Mouse (Mus musculus) testis, postnatal 14 days (tissue): ENCODE results near the gene Eif2b4.
A peak's percentile ranks its signal among the peaks of the same experiment; 100 is the strongest.

Experiments used
- DNase-seq: peaks from one replicate; pipeline ENCODE4 v3.0.0; 2021; ENCODE audit warnings: low spot score

Eif2b4 gene

DNA sequence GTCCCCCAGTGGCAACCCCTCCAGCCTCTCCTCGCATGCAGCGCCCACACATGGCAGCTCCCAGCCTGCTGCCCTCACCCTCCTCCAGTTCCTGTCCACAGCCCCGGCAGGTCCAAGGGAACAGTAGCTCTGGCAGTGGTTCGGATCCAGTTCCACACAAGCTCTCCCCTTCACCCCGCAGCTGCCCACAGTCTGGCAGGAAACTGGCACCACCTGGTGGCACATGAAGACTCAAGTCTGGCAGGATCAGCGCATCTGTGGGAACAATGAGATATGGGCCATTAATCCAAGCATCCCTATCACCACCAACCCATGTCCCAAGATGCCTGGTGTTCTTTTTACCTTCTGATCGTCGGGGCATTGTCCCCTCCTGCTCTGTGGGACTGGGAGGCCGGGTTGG lies 6.7 kb upstream of the Eif2b4 start:
- no peak for DNase-seq

DNA sequence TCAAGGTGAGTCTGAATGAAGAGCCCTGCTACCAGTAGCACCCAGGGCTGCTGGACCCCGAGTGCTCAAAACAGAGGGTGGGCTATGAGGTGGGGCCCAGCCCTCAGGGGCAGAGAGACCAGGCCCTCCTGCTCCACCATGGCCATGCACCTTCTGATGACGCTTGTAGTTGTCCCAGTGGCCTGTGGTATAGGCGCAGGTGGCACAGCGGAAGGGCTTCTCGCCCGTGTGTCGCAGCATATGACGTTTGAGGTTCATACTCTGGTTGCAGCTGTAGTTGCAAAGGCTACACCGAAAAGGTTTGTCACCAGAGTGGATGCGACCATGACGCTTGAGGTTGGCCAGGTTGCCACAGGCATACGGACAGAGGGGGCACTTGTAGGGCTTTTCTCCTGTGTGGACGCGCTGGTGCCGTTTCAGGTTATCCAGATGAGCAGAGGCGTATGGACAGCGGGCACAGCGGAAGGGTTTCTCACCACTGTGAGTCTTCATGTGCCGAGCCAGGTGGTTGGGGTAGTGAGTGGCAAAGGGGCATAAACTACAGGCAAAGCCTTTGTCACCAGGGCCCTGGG lies 6.2 kb upstream of the Eif2b4 start:
- no peak for DNase-seq

- no peak for DNase-seq
Observed at GRCm38 (mm10) chr5:31198616-31199320, 5.5 kb upstream of the Eif2b4 start.

DNA sequence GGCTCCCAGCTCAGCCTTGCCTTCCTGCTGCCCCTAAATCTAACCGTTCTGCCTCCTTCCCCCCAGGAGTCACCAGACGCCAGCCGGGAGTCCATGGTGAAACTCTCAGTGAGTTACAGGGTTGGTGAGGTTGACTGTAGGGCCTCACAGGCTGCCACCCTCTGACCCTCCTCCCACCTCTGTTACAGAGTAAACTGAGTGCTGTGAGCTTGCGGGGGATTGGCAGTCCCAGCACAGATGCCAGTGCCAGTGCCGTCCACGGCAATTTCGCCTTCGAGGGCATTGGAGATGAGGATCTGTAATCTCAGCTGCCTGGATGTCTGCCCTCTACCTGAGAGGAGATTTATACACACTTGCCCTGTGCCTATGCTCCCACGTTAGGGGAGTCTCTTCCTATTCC lies 4.9 kb upstream of the Eif2b4 start:
- no peak for DNase-seq

GRCm38 (mm10) chr5:31197072-31197471 lies 3.8 kb upstream of the Eif2b4 start:
- no peak for DNase-seq

GRCm38 (mm10) chr5:31196207-31196606 lies 3.0 kb upstream of the Eif2b4 start:
- DNase-seq, result no peak

- no peak for DNase-seq
Observed at GRCm38 (mm10) chr5:31195671-31196070, 2.4 kb upstream of the Eif2b4 start.

- DNase-seq, result no peak
Observed at GRCm38 (mm10) chr5:31194486-31195485, 1.6 kb upstream of the Eif2b4 start.

- no peak for DNase-seq
Observed at GRCm38 (mm10) chr5:31193631-31194281, 526 bp upstream of the Eif2b4 start.

- DNase-seq, result peak; percentile 85
Observed at GRCm38 (mm10) chr5:31192045-31192938, 938 bp downstream of the Eif2b4 start.

DNA sequence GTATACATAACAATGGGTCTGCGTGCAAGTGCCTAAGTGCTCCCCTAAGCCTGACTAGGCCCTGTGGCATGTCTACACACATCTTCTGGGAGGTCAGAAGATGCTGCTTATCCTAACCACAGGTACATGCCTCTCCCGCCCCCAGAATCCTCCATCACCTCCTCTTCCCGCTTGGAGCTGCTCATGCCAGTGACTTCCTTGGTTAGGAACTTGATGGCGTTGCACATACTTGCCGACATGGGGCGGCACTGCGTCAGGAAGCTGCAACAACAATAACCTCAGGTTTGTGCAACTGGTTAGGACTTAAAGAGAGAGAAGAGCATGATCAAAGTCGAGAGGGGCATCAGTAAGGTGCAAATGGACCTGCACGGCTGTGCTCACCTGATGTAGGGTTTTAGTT lies 3.0 kb downstream of the Eif2b4 start:
- DNase-seq, result no peak

DNA sequence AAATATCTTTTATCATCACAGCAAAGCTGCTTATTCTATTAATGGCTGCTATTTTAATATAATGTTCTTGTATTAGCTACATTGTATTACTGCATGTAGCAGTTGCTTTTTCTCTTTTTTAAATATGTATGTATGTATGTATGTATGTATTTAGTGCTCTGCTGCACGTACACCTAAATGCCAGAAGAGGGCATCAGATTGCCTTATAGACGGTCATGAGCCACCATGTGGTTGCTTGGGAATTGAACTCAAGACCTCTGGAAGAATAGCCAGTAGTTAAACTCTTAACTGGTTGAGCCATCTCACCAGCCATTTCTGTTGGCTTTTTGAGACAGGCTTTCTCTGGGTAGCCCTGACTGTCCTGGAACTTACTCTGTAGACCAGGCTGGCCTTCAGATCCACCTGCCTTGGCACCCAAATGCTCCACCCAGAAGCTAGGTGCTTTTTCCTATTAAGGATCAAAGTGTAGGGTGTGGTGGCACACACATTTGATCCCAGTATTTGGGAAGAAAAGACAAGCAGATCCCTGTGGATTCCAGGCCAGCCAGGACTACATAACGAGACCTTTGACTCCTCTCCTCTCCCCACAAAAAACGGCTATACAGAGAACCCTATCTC lies 4.9 kb downstream of the Eif2b4 start:
- DNase-seq, result no peak

GRCm38 (mm10) chr5:31183678-31184077 lies 9.6 kb downstream of the Eif2b4 start:
- DNase-seq, result no peak

GRCm38 (mm10) chr5:31181183-31181770 lies 12.0 kb downstream of the Eif2b4 start:
- no peak for DNase-seq

DNA sequence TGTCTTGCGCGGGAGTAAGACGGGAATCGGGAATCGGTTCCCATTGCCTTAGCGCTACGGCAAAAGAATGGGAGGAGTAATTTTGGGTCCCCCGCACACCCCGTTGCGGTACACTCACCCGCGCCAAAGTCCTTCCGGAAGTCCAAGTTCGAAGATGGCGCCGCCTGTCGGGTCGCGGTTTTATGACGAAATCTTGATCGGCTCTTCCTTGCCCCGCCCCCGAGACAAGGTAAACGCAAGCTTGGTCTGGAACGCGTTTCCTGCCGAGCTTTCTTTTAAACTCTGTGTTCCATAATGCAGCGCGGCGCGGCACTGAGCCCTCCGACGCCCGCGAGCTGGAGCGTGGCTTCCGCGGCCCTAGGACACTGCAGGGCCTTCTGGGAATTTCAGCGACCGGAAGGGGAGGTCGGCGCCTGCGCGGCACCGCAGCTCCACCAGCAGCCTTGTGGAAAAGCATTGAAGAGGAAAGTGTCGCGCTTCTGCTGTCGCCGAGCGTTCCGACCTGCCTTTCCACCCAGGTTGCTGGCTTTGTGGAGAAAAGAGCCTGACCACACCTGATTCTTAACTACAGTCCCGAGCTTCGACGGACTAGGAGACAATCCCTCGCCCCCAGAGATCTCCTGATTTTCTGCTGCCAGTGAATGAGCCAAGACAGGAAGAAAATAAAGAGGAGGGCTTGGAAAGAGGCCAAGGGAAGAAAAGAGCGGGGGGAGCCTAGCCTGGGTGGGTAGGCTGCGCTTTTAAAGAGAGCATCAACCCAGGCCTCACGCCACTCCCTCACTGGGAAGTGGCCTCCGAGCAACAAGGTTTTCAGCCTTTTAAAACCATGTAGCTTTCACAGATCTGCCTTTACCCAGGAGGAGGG lies 13.2 kb downstream of the Eif2b4 start, which contains the start of the genes Gm29609 and Gtf3c2:
Gene Gm29609 (minus strand): TSS at position 146 of the 865 bp plus-strand sequence.
Gene Gtf3c2 (minus strand): TSS at position 379 of the 865 bp plus-strand sequence.
- peak; percentile 94 for DNase-seq

- DNase-seq, result peak; percentile 43
Observed at GRCm38 (mm10) chr5:31179301-31179765, 13.9 kb downstream of the Eif2b4 start.

DNA sequence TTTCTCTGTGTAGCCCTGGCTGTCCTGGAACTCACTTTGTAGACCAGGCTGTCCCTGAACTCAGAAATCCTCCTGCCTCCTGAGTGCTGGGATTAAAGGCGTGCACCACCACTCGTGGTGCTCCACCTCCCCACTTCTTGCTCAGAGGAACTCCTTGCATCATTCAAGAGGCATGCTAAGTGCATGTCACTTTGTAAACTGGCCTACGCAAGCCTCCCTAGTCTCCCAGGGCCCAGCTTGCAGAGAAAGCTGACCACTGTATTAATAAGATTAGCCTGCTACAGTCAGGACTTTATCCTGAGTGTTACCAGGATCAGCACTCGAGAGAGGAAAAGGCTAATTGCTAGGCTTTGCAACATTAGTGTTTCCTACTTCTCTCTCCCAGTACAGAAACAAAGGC lies 24.6 kb downstream of the Eif2b4 start:
- no peak for DNase-seq

GRCm38 (mm10) chr5:31164878-31165277 lies 28.4 kb downstream of the Eif2b4 start:
- DNase-seq, result no peak

DNA sequence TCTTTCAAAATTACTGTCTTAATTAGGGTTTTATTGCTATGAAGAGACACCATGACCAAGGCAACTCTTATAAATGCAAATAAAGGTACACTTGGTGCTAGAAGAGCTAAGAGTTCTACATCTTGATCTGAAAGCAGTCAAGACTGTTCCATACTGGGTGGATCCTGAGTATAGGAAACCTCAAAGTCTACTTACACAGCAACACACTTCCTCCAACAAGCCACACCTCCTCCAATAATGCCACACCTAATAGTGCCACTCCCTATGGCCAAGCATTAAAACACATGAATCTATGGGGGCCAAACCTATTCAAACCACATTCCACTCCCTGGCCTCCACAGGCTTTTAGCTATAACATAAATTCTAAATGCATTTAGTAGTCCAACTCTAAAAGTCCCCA lies 30.8 kb downstream of the Eif2b4 start:
- DNase-seq, result no peak
